Comparison of ENCODE assay signal across 9 mouse cellular contexts in the genomic region with DNA sequence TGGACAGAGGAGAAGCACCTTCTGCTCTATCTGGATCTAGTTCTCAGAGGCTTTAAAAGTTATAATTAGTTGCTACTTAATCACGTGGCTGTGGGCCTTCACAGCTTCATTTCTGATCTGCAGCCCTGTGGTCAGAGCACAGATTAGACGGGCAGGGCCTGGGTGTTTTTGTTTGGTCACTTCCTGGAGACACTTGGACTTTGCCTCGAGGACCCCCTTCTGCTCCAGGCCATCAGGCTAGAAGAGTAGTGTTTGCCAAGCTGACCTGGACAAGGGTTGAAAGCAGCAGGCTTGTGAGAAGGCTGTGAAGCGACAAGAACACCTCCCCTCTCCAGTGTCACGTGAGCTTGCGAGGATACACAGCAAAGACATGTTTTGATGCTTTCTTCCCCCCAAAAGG. TPM values are rescaled to one million over a fixed set of nuclear protein-coding genes. Genes with fewer than 3 reads are reported as not detected.
DNase-seq lines count a peak whose midpoint lies in the region; ATAC-seq and TF ChIP-seq lines count a peak whose summit lies in the region.
"Had no signal": no experiment of that assay in that cellular context is flagged by ENCODE, and none has a peak within 500 bp of the region (broad histone marks: within the 10 kb centered on the region; RNA-seq: fewer than 3 reads in every experiment).

No protein-coding gene starts in this region.

- peaks cover 28% of the 10 kb centered on the region for H3K4me1 ChIP-seq in heart, adult 2 months (ENCODE audit: control insufficient read depth, insufficient read depth, low read length)
- peaks cover 48% of the 10 kb centered on the region for H3K4me1 ChIP-seq in heart, embryonic 11.5 days (ENCODE audit: control insufficient read depth, insufficient read depth, low read length)
- H3K4me1 ChIP-seq in kidney, embryonic 14.5 days (ENCODE audit: control insufficient read depth, insufficient read depth, low read length) = peaks cover 26% of the 10 kb centered on the region
- H3K4me1 ChIP-seq in forebrain, embryonic 14.5 days (ENCODE audit: control insufficient read depth, insufficient read depth, low read length) = peaks cover 33% of the 10 kb centered on the region
- peaks cover 25% of the 10 kb centered on the region; the same call in 1 of the 2 replicates for H3K4me1 ChIP-seq in small intestine, adult 2 months (ENCODE audit: control insufficient read depth, insufficient read depth, insufficient read length, low read length)

- no peak for TF ChIP-seq CTCF in heart, adult 2 months (IDR thresholded peaks at IDR 0.05)
- no peak for TF ChIP-seq CTCF in small intestine, adult 2 months (IDR thresholded peaks at IDR 0.05; ENCODE audit: extremely low read depth, insufficient read length, insufficient replicate concordance, low read depth, low read length)

- H3K9ac ChIP-seq in heart, adult 2 months (ENCODE audit: low read depth, low read length) = no peak overlapping the region
- no peak overlapping the region for H3K9ac ChIP-seq in heart, embryonic 11.5 days (ENCODE audit: low read depth, low read length)
- H3K9ac ChIP-seq in kidney, embryonic 14.5 days (ENCODE audit: low read depth, low read length) = no peak overlapping the region
- no peak overlapping the region for H3K9ac ChIP-seq in forebrain, embryonic 14.5 days (ENCODE audit: low read length)
- H3K9ac ChIP-seq: lung, embryonic 14.5 days had no signal

- H3K27me3 ChIP-seq in heart, adult 2 months (ENCODE audit: control insufficient read depth, insufficient read depth, low read length) = no peaks in the 10 kb centered on the region
- H3K27me3 ChIP-seq in heart, embryonic 11.5 days (ENCODE audit: control insufficient read depth, insufficient read depth, low read length) = no peaks in the 10 kb centered on the region
- no peaks in the 10 kb centered on the region for H3K27me3 ChIP-seq in kidney, embryonic 14.5 days (ENCODE audit: control insufficient read depth, insufficient read depth, low read length)
- no peaks in the 10 kb centered on the region for H3K27me3 ChIP-seq in forebrain, embryonic 14.5 days (replicated peaks; ENCODE audit: control insufficient read depth, insufficient read depth, low read length)
- H3K27me3 ChIP-seq in small intestine, adult 2 months (ENCODE audit: control insufficient read depth, insufficient read depth, low read length) = no peaks in the 10 kb centered on the region

- peak in 1 of 2 experiments; percentile 24 for DNase-seq in heart, adult 2 months
- DNase-seq in kidney, adult 18-20 months = peak; percentile 45
- no peak for DNase-seq in forebrain, embryonic 14.5 days (ENCODE audit: low spot score)
- no peak for DNase-seq in layer of hippocampus, adult 18-20 months (ENCODE audit: low spot score in 2 of 2)
- DNase-seq: cerebellum, postnatal 36 days; lung, embryonic 14.5 days had no signal

- no peak overlapping the region for H3K4me3 ChIP-seq in heart, adult 2 months
- no peak overlapping the region for H3K4me3 ChIP-seq in heart, embryonic 11.5 days (ENCODE audit: low read depth, low read length)
- H3K4me3 ChIP-seq in kidney, embryonic 14.5 days (ENCODE audit: low read length) = no peak overlapping the region
- no peak overlapping the region for H3K4me3 ChIP-seq in forebrain, embryonic 14.5 days (ENCODE audit: low read depth, low read length)
- no peak overlapping the region for H3K4me3 ChIP-seq in small intestine, adult 2 months (ENCODE audit: low read depth, low read length)

- intact Hi-C loops in heart, adult 2 months (cut with DNase I) = loop anchor here (5.0 kb wide), 1 partner anchor 36 kb away; no protein-coding TSS in a partner anchor

- H3K9me3 ChIP-seq in heart, embryonic 11.5 days (replicated peaks; ENCODE audit: control insufficient read depth, low read length) = no peaks in the 10 kb centered on the region
- H3K9me3 ChIP-seq in kidney, embryonic 14.5 days (ENCODE audit: control insufficient read depth, low read length) = no peaks in the 10 kb centered on the region
- no peaks in the 10 kb centered on the region for H3K9me3 ChIP-seq in forebrain, embryonic 14.5 days (replicated peaks; ENCODE audit: control insufficient read depth, low read length)

- WGBS in heart, adult 2 months = 33% methylated on average over 6 of the region's 6 CpGs
- WGBS in heart, embryonic 11.5 days (ENCODE audit: insufficient replicate concordance) = 54% methylated on average over 6 of the region's 6 CpGs
- WGBS in kidney, embryonic 14.5 days = 63% methylated on average over 6 of the region's 6 CpGs
- whole genome bisulfite sequencing in forebrain, embryonic 14.5 days = 75% methylated on average over 6 of the region's 6 CpGs
- 28% methylated on average over 6 of the region's 6 CpGs for WGBS in small intestine, adult 2 months

- H3K79me2 ChIP-seq in heart, adult 2 months (replicated peaks; ENCODE audit: control insufficient read depth, insufficient read depth, low read length) = no peaks in the 10 kb centered on the region

- no peak for ATAC-seq in heart, embryonic 11.5 days (replicated peaks; ENCODE audit: insufficient number of reproducible peaks, low FRiP score, low TSS enrichment)
- ATAC-seq in kidney, embryonic 14.5 days (ENCODE audit: low FRiP score, low TSS enrichment) = no peak
- no peak for ATAC-seq in forebrain, embryonic 14.5 days

- peaks cover 33% of the 10 kb centered on the region for H3K36me3 ChIP-seq in heart, adult 2 months (ENCODE audit: control insufficient read depth, insufficient read depth, low read length)
- H3K36me3 ChIP-seq in heart, embryonic 11.5 days (ENCODE audit: control insufficient read depth, insufficient read depth, low read length) = peaks cover 10% of the 10 kb centered on the region
- H3K36me3 ChIP-seq in kidney, embryonic 14.5 days (ENCODE audit: control insufficient read depth, insufficient read depth, low read length) = peaks cover 8% of the 10 kb centered on the region
- peaks cover 19% of the 10 kb centered on the region for H3K36me3 ChIP-seq in forebrain, embryonic 14.5 days (ENCODE audit: control insufficient read depth, insufficient read depth, low read length)
- no peaks in the 10 kb centered on the region for H3K36me3 ChIP-seq in small intestine, adult 2 months (ENCODE audit: control insufficient read depth, insufficient read depth, low read length)

- H3K4me2 ChIP-seq in heart, embryonic 11.5 days = no peak overlapping the region
- no peak overlapping the region for H3K4me2 ChIP-seq in kidney, embryonic 14.5 days (replicated peaks; ENCODE audit: low read depth, low read length)
- no peak overlapping the region for H3K4me2 ChIP-seq in forebrain, embryonic 14.5 days (ENCODE audit: low read length)
- H3K4me2 ChIP-seq: lung, embryonic 14.5 days had no signal

- TF ChIP-seq EP300 in heart, adult 2 months (IDR thresholded peaks at IDR 0.05; ENCODE audit: insufficient read depth, low read depth, low read length) = no peak

- H3K27ac ChIP-seq in heart, adult 2 months = peak overlapping the region; percentile 4
- no peak overlapping the region for H3K27ac ChIP-seq in heart, embryonic 11.5 days (ENCODE audit: low read depth, low read length)
- H3K27ac ChIP-seq in kidney, embryonic 14.5 days (ENCODE audit: low read depth, low read length) = no peak overlapping the region
- H3K27ac ChIP-seq in forebrain, embryonic 14.5 days (ENCODE audit: low read depth, low read length) = 0 out of 2 replicates have a peak overlapping the region, but pooled peaks have one; percentile 5
- peak overlapping the region; percentile 60 for H3K27ac ChIP-seq in small intestine, adult 2 months (ENCODE audit: insufficient read depth, low read depth, low read length)

- TF ChIP-seq POLR2A in heart, adult 2 months (IDR thresholded peaks at IDR 0.05; ENCODE audit: insufficient read depth, low read depth, low read length) = no peak
- TF ChIP-seq POLR2A in small intestine, adult 2 months (IDR thresholded peaks at IDR 0.05; ENCODE audit: low read depth, low read length) = no peak

RNA-seq across cellular contexts. Expression of a gene that starts 58.3 kb away (rescaled TPM):
- 1 to 10 TPM; 7.5 to 7.6 TPM for total RNA-seq in heart, adult 2 months (2021)
- 5.0 and 5.4 TPM in 2 replicates for polyA plus RNA-seq in heart, adult 2 months (2012; rRNA removed)
- 3.6 and 5.7 TPM in 2 replicates for polyA plus RNA-seq in heart, embryonic 11.5 days (2014; fragmentation: Nextera tagmentation; extraction: Ambion mirVana)
- polyA plus RNA-seq in kidney, embryonic 14.5 days (2014; fragmentation: Nextera tagmentation; extraction: Ambion mirVana) = 6.2 and 10.0 TPM in 2 replicates
- 18.7 and 20.0 TPM in 2 replicates for polyA plus RNA-seq in forebrain, embryonic 14.5 days (2014; fragmentation: Nextera tagmentation; extraction: Ambion mirVana)
- polyA plus RNA-seq in small intestine, adult 2 months (2012; rRNA removed) = 1.1 and 2.3 TPM in 2 replicates
- total RNA-seq in layer of hippocampus, adult 18-20 months (2021) = 10 to 100 TPM; 64.8 to 77.5 TPM

Comparison
In these comparisons a context has a peak if more than half of its experiments do, and no peak if none do; other contexts are left out.
1. H3K27ac ChIP-seq: peak in heart, adult 2 months (single experiment), forebrain, embryonic 14.5 days (single experiment) and small intestine, adult 2 months (single experiment); none in heart, embryonic 11.5 days (single experiment) and kidney, embryonic 14.5 days (single experiment).